Mouse (Mus musculus): ENCODE measurements at regions not wholly inside any gene's neighbourhood (a gene's known extent, or its start where the extent isn't known, plus 50 kb on each side); places are given as distances from the start of the nearest gene placed in this dataset.

DNA sequence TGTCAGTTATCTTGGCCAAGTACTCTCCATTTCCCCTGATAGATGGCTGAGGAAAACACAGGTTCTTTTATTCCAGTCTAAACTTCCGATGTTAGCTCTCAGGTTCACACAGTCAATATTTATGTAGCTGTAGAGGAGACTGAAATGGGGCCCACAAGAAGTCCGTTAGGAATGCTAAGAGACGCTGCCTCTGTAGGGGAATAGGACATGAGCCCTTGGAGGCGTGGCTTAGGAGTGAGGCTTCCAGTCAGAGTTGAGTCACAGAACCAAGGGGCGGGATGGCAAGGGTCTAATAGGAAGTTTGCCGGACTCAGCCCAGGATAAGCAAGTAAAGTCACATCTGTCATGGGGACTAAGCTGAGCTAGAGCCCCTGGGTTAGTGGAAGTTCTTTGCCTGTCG, 150.5 kb downstream of the Bcl11b start:
- DNase-seq, result no peak

DNA sequence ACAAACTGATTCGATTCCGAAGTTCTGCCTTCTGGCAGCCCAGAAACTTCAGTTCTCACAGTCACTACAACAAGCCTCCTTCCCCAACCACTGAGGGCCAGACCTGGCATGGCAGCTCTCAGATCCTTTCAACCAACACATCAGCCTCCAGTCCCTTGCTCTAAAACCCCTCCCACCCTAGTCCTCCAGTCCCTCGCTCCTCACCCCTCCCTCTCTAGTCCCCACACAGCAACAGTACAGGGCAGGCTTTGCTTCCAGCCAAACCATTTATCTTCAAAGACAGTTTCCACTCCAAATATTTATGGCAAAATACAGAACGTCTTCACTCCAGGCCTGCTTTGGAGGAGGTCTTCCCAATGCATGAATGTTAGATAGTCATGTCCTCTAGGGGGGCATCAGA, 147.9 kb downstream of the Bcl11b start:
- no peak for DNase-seq

DNA sequence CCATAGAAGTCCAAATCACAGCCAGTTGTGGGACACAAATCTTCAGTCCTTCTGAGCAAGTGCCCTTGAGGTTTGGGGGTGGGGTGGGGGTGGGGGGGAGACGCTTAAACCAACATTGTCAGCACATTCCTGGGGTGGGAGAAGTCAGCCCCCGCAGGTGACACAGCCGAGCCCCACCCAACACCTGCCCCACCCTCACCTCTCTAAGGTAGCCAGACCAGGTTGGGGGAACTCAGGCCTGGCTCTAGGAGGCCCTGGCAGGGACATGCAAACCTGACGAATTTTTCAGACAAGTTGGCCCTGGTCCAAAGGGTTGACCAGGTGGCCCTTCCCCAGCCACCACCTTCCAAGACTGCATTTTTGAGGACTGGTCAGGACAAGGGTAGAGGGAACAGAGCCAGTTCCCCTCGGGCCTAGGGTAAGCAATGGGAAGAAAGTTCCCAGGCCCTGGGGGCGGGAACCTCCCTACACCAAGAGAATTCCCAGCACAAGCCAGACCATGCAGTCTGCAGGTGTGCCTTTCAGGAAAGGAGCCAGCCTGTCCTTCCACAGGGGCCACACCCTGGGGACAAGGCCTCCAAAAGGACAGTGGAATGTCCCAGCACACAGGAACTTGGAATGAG, 146.9 kb downstream of the Bcl11b start:
- DNase-seq, result no peak

DNA sequence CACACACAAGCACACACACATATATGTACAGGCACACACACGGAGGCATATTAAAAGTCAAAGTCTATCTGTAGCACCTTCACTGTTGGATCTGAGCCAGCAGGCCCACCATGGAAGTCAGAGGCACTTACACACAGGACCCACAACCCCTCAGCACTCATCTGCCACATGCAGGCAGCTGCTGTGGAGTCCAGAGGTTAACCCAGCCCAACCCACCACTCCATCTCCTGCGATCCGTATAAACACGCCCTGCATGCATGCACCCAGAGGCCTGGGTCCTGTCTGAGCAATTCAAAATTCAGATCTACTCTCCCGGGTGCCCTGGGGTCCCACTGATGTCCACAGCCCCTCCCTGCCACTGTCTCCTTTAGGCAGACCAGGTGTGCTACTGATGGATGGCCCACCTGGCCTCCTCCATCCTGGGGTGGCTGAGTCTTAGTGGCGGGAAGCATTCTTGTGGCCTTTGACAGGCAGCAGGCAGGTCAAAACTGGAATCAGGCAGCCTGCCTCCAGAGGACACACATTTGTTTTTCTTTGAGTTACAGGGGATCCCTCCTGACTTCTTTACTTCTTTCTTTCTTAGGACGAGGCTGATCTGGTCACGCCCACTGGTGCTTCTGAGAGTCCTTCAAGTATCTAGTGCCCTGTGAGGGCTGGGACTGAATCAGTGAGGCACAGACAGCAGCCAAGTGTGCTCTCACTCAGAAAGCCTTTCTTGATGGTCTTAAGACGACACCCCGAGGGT, 144.7 kb downstream of the Bcl11b start:
- DNase-seq, result no peak

DNA sequence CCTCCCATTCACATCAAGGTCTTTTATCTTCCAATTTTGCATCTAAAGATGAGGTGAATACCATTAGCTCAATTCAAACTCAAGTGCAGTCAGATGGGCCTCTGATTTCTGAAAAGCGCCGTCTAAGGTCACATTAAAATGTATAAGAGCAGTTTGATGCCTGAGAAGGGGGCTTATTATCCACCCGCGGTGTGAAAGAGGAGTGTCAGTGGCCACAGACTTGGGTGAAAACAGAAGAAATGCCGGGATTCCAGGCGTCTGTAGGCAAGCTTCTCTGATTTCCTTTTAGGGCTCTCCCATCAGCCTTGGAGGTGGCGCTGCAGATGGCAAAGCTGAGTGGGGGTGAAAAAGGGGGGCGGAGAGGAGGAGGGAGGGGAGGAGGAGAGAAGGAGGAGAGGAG, 143.7 kb downstream of the Bcl11b start:
- peak; percentile 27 for DNase-seq

DNA sequence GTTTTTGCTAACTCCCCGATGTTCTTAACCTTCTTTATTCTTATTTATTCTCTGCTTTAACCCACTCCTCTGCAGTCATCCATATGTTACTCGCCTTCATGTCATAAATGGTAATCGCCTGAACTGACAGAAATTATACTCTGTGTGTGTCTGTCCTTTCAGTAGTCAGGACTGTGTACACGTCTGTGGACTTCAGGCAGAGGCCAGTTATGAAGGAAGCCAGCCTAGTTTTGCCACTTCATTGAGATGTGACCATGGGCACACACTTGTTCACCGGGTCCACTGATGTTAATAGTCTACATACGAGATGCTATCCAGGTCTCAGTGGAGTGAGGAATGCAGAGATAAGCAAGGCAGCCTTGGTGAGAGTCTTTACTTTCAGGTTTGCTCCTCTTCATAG, 143.0 kb downstream of the Bcl11b start:
- no peak for DNase-seq

Data from thymus, postnatal 4 days (tissue).